Mouse (Mus musculus): ENCODE data around the gene Timd4.

Timd4 gene

DNA sequence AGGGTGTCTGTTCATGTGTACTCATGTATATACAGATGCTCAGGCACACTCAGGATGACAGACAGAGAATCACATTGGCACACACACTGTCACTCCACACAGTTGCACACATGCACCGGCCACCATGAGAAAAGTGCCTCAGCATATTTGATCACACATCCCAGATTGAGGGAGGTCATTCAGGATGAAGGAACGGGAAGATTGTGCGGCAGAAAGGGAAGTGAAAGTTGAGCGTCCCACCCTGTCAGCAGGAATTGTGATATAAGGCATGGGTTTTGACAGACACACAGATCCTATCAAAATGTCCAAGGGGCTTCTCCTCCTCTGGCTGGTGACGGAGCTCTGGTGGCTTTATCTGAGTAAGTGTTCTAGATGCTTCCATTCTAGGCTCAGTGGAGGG lies at the start of gene Timd4:
Gene Timd4, plus strand, starts transcription at position 290 of the 400 bp plus-strand sequence.
- no peak for DNase-seq (ENCODE audit: low spot score in 2 of 2)

DNA sequence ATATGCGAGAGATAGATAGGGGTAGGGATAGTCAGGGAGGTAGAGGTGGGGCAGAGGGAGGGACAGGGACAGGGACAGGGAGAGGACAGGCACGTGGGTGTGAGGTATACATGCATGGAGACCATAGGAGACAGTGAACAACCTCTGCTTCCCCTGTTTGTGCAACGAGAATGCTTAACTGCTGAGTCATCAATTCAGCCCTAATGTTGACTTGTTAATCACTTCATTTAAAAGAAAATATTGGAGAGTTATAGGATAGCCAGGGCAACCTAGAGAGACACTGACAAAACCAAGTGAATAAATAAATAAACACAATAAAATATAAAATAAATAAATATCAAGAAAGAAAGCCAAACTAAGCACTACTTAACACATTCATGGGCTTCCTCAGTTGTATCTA lies 33.7 kb upstream of the Timd4 start:
- no peak for DNase-seq (ENCODE audit: low spot score in 2 of 2)

DNA sequence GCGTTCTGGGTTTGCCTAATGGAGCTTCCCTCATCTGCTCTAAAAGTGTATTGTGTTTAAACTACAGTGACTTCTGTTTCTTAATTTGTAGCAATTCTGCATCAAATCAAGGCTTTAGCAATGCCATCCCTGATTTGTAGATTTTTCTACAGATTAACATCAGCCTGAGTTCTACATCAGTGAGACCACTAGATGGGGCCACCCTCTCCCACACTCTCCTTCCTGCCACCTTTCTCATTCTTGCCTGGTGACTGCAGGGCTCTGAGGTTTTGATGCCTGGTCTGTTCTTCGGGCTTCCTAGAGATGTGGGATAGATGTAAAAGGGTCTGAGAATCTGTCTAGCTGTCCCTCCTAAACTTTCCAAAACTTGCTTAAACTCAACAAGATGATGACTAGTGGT lies 30.8 kb upstream of the Timd4 start:
- DNase-seq (ENCODE audit: low spot score in 2 of 2): no peak

DNA sequence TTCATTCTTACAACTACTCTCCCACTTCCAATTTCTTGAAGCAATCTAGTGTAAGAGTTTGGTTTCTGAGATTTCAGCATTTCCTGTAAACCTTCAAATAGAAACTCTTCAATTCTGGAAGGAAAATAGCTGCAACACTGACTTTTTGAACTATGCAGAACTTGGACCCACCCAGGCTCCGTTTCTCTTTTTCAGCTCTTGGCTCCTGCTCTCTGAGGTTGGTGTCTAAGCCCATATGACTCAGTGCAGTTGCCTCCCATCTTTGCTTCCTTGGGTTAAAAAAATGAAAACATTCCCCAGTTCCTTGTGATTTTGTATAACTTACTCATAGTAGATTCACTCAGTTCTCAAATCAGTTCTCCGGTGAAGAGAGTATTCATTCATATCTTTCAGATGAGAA lies 6.2 kb upstream of the Timd4 start:
- no peak for DNase-seq (ENCODE audit: low spot score in 2 of 2)

DNA sequence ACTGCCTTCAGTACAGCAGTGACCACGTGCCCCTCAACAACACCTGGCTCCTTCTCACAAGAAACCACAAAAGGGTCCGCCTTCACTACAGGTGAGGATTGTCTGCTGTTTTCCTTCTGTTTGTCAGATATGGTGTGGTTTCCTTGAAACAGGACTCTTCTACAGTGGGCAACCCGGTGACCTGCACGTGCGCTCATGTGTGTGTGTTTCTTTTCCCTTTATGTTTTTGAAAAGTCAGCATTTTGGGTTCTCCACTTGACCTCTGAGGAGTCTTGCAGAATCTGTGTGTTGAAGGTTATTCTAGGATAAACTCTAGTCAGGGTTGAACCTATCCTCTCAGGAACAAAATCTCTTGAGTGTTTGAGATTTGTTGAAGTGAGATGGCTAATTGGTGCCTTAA lies 7.1 kb downstream of the Timd4 start:
- DNase-seq (ENCODE audit: low spot score in 2 of 2): no peak

DNA sequence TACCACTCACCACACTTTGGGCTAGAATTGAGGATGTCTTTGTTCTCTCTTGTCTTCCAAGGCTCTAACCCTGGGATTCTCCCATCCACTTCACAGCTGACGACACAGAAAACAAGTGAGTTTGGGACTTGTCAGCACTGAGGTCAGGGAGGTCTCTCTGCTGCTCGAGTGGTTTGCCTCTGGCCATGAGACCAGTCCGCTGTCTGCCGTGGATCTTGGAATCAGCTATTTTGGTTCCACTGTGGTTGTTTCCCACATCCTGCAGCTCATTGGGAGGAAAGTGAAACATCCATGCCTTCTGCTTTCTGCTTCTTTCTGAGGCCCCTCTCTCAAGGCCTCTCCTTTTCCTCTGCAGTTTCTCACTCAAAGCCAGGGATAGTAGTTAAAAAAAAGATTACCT lies 9.3 kb downstream of the Timd4 start:
- DNase-seq (ENCODE audit: low spot score in 2 of 2): no peak

DNA sequence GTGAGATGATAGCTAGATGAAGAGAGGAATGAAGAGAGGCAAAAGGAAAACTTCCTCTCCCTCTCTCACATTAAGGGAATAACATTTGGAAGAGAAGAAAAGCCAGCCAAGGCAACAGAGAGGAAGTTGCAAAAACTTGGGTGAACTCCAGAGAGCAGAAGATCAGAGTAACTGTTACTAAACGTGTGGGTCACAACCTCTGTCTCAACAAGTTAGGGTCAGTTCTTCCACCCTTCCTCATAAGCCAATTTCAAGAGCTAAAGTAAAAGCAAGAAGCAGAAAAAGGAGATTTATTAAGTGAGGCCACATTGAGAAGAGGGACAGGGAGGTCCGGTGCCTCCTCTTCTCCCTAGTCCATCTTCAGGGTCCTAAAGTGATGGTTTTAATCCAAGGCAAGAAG lies 19.7 kb downstream of the Timd4 start:
- no peak for DNase-seq (ENCODE audit: low spot score in 2 of 2)

DNA sequence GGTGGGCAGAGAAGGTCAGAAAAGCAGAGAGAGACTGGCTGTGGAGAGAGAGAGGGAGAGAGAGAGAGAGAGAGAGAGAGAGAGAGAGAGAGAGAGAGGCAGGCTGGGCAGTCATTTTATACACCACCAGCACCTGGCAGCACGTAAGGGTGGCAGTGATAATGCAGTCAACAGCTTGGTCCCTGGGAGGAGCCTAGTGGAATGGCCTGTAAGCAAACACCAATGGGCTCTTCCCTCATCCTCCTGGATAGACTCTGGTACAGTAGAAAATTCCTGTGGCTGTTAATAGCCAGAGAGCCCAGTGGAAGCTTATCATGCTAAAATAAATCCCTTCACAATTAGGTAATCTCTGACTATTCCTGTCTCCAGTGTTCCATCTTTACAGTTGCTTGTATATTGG lies 24.5 kb downstream of the Timd4 start:
- no peak for DNase-seq (ENCODE audit: low spot score in 2 of 2)

DNA sequence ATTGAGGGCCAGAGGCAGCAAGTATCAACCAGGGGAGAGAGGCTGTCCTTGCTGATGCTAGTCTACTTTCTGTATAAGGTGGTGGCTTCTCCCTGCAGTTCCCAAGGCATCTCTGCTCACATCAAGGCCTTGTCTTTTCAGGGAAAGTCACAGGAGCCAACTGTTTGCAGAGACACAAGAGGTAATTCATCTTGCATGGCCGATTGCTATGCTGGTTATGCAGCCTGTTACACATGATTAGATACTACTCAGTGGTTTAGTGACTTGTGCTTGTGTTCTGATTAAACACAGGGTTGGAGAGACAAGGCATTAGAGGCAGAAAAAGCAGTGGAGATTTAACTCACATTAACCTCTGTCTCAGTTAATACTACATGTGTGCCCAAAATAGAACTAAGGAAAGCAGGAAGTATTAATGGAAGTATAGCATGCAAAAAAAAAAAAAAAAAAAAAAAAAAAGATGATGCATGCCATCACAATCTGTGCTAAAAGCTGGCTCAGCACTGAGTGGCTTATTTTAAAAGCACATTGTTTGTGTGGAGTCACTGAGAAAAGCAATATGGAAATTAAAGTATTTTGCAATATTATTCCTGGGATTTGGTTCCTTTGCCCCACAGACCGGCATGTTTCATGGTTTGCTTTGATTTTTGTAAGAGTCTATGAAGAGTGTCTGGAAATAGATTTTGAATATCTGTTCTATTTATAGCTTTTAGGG lies 31.6 kb downstream of the Timd4 start:
- no peak for DNase-seq (ENCODE audit: low spot score in 2 of 2)

DNA sequence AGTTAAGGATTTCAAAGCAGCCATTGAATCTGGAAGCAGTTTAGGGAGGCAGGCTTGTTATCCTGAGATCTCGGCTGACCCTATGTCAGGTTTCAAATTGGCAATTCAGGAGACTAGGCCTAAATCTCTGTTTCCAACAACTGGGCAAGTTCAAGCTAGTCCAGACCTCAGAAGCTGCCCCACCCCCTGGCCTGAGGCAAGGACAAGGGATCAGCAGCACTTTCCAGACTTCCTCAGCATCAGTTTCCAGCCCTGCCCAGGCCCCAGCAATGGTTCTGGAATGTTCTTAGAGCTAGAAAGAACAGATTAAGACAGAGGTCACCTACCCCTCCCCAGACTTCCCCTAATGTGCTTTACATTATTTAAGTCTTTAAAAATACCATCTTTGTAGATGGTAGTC lies 36.1 kb downstream of the Timd4 start:
- DNase-seq (ENCODE audit: low spot score in 2 of 2): no peak

DNA sequence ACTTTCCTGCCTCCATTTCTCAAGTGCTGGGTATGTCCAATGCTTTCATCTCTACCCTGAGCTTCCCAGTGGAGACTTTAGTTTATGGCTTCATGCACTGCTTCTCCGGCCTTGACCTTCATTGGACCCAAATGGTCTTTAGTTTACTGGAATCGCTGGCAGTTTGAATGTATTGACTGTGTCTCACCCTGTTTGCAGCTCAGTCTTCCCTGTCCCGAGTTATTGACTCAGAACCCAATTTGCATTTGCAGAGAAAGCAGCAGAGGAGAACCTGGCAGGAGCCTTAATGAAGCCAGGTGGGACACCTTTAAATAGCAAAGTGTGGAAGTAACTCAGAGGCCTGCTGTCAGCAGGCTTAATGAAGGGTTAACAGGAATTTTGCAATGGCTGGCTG lies 37.2 kb downstream of the Timd4 start:
- DNase-seq (ENCODE audit: low spot score in 2 of 2): no peak

DNA sequence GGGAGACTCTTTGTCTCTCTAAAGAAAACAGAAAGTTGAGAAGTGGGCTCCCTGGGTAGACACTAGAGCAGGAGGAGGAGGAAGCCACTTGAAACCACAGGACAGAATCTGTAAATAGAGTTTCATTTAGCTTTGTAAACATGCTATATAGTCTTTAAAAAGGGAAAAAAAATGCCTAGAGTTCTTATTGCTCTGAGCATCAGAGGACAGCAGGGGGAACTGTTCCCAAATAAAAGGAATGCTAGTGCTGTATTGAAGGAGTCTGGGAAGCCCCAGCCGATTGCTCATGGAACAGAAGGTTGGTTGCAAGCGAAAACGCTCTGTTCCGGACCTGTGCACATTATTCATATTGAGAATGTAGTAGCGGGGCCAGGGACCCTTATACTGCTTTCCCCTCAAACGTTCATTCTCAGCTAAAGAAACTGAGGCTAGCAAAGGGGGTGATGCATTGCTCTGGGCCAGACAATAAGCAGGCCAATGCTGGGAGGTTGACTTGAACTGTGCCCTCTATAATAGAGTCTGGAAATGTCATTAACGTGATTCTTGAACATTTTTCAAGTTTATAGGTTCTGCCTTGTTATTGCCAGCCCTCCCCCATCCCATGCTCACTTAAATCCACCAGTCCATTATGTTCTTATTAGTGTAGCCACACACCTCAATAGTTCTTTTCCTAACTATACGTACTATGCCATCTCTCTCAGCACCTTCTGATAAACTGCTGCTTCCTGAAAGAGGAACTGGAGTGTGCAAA lies 37.8 kb downstream of the Timd4 start:
- DNase-seq (ENCODE audit: low spot score in 2 of 2): no peak

DNA sequence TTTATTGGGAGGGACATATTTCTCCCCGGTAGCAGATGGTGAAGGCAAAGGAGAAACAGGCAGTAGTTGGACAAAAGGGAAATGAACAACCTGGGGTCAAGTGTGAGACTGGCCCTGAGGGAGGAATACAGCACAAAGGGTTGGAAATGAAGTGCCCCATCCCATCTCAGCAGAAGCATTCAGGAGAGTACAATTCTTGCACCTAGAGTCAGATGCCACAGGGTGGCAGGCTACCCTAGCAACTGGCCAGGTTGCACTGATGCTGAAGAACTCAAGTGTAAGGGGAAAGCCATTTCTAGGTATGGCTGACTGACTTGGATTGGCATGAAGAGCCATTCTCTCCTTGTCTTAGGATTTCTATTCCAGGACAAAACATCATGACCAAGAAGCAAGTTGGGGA lies 54.2 kb downstream of the Timd4 start:
- peak in 1 of 2 experiments; percentile 35 for DNase-seq (ENCODE audit: low spot score in 2 of 2)

DNA sequence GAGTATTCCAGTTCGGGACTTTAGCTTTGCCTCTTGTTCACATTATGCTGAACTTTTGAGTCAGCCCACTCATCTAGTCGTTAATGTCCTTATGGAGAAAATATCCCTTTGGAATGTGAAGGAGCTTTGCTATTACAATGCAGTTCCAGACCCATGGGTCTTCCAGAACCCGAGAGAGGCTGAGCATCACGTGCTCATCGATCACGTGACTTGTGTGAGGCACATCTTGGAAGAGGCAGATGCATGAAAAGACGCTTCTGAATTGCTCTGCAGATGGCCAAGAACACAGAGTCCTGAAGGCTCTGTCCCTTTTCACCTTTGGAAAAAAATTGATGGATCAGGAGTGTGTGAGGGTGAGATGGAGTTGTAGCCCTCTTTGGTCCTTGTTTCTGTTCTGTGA lies 58.0 kb downstream of the Timd4 start:
- no peak for DNase-seq (ENCODE audit: low spot score in 2 of 2)

DNA sequence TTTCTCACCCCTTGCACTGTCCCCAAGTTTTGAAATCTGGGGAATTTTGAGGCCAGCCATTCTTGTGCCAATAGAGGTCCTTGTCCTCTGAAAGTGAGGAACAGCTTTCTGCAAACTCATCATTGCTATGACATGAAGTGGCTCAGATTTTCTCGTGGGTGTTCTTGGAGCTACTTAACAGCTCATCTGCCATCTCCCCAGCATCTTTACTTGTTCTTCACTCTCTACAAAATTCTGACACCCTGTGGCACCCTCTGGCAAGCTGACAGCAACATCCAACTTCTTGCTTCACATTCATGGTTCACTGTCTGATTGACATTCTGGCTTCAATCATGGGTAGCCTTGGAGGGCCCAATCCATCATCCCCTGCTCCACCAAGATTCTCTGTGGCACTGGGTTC lies 65.2 kb downstream of the Timd4 start:
- DNase-seq (ENCODE audit: low spot score in 2 of 2): no peak

DNA sequence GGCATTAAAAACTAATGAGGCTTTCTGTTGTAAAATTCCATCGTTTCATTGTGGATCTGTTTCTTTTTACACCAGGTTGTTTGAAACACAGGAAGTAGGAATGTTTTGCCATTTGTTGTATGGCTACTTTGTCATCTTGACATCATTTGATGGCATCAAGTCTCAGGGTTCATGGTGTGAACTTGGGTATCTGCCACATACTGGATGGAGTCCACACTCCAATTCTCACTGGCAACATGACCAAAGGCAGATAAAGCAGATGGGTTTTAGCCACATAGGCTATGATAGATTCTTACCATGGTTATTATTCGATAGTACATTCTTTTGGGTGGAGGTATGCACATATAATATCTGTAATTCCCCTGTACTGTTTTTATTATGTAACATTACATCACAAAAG lies 71.9 kb downstream of the Timd4 start:
- no peak for DNase-seq (ENCODE audit: low spot score in 2 of 2)

DNA sequence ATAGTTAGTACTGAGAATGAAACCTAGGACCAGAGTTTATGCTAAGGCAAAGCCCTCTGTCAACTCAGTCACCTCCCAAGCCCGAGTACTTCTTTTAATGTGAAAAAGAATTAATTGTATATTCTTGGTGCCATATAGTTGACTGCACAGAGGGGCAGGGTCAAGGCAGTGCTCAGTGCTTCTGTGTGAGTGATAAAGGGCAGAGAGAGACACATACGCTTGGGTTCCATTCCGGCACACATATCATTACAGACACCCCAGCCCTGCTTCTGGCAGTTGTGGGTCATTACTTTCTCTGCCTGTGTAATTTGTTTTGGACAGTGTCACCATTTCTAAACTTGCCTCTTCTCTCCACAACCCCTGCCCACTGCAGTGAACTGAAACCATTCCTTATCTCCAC lies 78.5 kb downstream of the Timd4 start:
- no peak for DNase-seq (ENCODE audit: low spot score in 2 of 2)
